ENCODE assay signal across 8 mouse cellular contexts in genomic region chr15:93397269-93397668, GRCm38 (mm10). TPM values are rescaled to one million over a fixed set of nuclear protein-coding genes. Genes with fewer than 3 reads are reported as not detected.
DNase-seq lines count a peak whose midpoint lies in the region; ATAC-seq and TF ChIP-seq lines count a peak whose summit lies in the region.

No protein-coding gene starts in this region.

- H3K27me3 ChIP-seq in heart, embryonic 15.5 days, result no peaks in the 10 kb centered on the region
- peaks cover 2% of the 10 kb centered on the region for H3K27me3 ChIP-seq in ES-Bruce4 (ENCODE audit: control insufficient read depth, insufficient read depth, low read length, poor library complexity, severe bottlenecking)
- no peaks in the 10 kb centered on the region for H3K27me3 ChIP-seq in forebrain, embryonic 11.5 days (ENCODE audit: control insufficient read depth, insufficient read depth, low read length)
- H3K27me3 ChIP-seq in liver, embryonic 14.5 days (ENCODE audit: control insufficient read depth, insufficient read depth, low read length), result no peaks in the 10 kb centered on the region

- H3K36me3 ChIP-seq in heart, embryonic 15.5 days, result peaks cover 9% of the 10 kb centered on the region
- no peaks in the 10 kb centered on the region; the same call in 1 of the 2 replicates for H3K36me3 ChIP-seq in ES-Bruce4 (ENCODE audit: control insufficient read depth, insufficient read depth, low read length, poor library complexity, severe bottlenecking)
- no peaks in the 10 kb centered on the region; the same call in 1 of the 2 replicates for H3K36me3 ChIP-seq in forebrain, embryonic 11.5 days (ENCODE audit: control insufficient read depth, insufficient read depth, low read length)
- H3K36me3 ChIP-seq in liver, embryonic 14.5 days (replicated peaks; ENCODE audit: control insufficient read depth, insufficient read depth, low read depth), result peaks cover 11% of the 10 kb centered on the region

- no peak for ATAC-seq in heart, embryonic 15.5 days (replicated peaks; ENCODE audit: insufficient number of reproducible peaks, insufficient read depth, low FRiP score, low read depth)
- ATAC-seq in forebrain, embryonic 11.5 days (replicated peaks; ENCODE audit: low FRiP score), result no peak
- no peak for ATAC-seq in liver, embryonic 14.5 days (ENCODE audit: insufficient read depth)
- no peak for ATAC-seq in CD4-positive, CD25-positive, alpha-beta regulatory T cell, adult 4 months
- ATAC-seq in megakaryocyte progenitor cell, adult 5-6 weeks (replicated peaks; ENCODE audit: poor library complexity), result no peak

- no peak for DNase-seq in heart, postnatal 25 days (ENCODE audit: low spot score)
- DNase-seq in forebrain, embryonic 11.5 days (ENCODE audit: low spot score), result no peak
- DNase-seq in liver, embryonic 14.5 days (ENCODE audit: low read depth in 3 of 3, low spot score in 3 of 3), result no peak
- DNase-seq in MN1 (ENCODE audit: low spot score), result no peak

- no peak overlapping the region for H3K27ac ChIP-seq in heart, embryonic 15.5 days
- H3K27ac ChIP-seq in ES-Bruce4 (ENCODE audit: insufficient read depth, low read length), result no peak overlapping the region
- H3K27ac ChIP-seq in forebrain, embryonic 11.5 days (ENCODE audit: low read depth, low read length), result no peak overlapping the region
- H3K27ac ChIP-seq in liver, embryonic 14.5 days, result no peak overlapping the region; the same call in 1 of the 2 replicates

- peak overlapping the region; percentile 80 for H3K4me2 ChIP-seq in heart, embryonic 15.5 days
- H3K4me2 ChIP-seq in forebrain, embryonic 11.5 days (ENCODE audit: low read depth, low read length, severe bottlenecking), result peak overlapping the region; percentile 67
- peak overlapping the region; percentile 82 for H3K4me2 ChIP-seq in liver, embryonic 14.5 days (ENCODE audit: low read depth)

- no peak for TF ChIP-seq CTCF in ES-Bruce4 (IDR thresholded peaks at IDR 0.05; ENCODE audit: low read depth, low read length)
- no peak for TF ChIP-seq CTCF in liver, embryonic 14.5 days (IDR thresholded peaks at IDR 0.05; ENCODE audit: low read depth)

- intact Hi-C loops in heart, postnatal 25 days (cut with DNase I), result no loop called here

- WGBS in heart, embryonic 15.5 days, result 3% methylated on average over 11 of the region's 11 CpGs
- WGBS in forebrain, embryonic 11.5 days, result 1% methylated on average over 11 of the region's 11 CpGs
- WGBS in liver, embryonic 14.5 days (ENCODE audit: insufficient replicate concordance), result 2% methylated on average over 11 of the region's 11 CpGs

- H3K4me1 ChIP-seq in heart, embryonic 15.5 days (replicated peaks), result peaks cover 28% of the 10 kb centered on the region
- no peaks in the 10 kb centered on the region for H3K4me1 ChIP-seq in ES-Bruce4 (ENCODE audit: control insufficient read depth, insufficient read depth, low read length)
- H3K4me1 ChIP-seq in forebrain, embryonic 11.5 days (replicated peaks; ENCODE audit: control insufficient read depth, insufficient read depth, low read length), result peaks cover 11% of the 10 kb centered on the region; the same call in 1 of the 2 replicates
- peaks cover 18 to 19% of the 10 kb centered on the region in 2 experiments for H3K4me1 ChIP-seq in liver, embryonic 14.5 days (replicated peaks; ENCODE audit: control insufficient read depth in 2 of 2, insufficient read depth in 2 of 2, low read length in 1 of 2)

- no peak for TF ChIP-seq POLR2A in ES-Bruce4 (IDR thresholded peaks at IDR 0.05; ENCODE audit: insufficient read depth, low read length)

- H3K9ac ChIP-seq in heart, embryonic 15.5 days, result peak overlapping the region; percentile 98
- peak overlapping the region; percentile 95; the same call in 1 of the 2 replicates for H3K9ac ChIP-seq in ES-Bruce4 (ENCODE audit: low read depth, poor library complexity, severe bottlenecking)
- H3K9ac ChIP-seq in forebrain, embryonic 11.5 days (ENCODE audit: low read length), result peak overlapping the region; percentile 91
- peak overlapping the region; percentile 97 for H3K9ac ChIP-seq in liver, embryonic 14.5 days (replicated peaks)

- H3K4me3 ChIP-seq in heart, embryonic 15.5 days, result peak overlapping the region; percentile 100
- H3K4me3 ChIP-seq in ES-Bruce4 (ENCODE audit: low read depth, low read length), result peak overlapping the region; percentile 97; the same call in 1 of the 2 replicates
- H3K4me3 ChIP-seq in forebrain, embryonic 11.5 days (ENCODE audit: low read depth, low read length), result peak overlapping the region; percentile 96
- peak overlapping the region; percentile 95 to 98 for H3K4me3 ChIP-seq in liver, embryonic 14.5 days (ENCODE audit: insufficient read depth in 1 of 2, low read depth in 2 of 2, low read length in 2 of 2)

- no peaks in the 10 kb centered on the region for H3K9me3 ChIP-seq in heart, embryonic 15.5 days (replicated peaks)
- no peaks in the 10 kb centered on the region for H3K9me3 ChIP-seq in ES-Bruce4 (replicated peaks; ENCODE audit: control insufficient read depth, insufficient read depth, low read length, poor library complexity, severe bottlenecking)
- H3K9me3 ChIP-seq in forebrain, embryonic 11.5 days (ENCODE audit: control insufficient read depth, low read length), result no peaks in the 10 kb centered on the region
- H3K9me3 ChIP-seq in liver, embryonic 14.5 days (ENCODE audit: control insufficient read depth, low read length), result no peaks in the 10 kb centered on the region

- no peak for TF ChIP-seq EP300 in ES-Bruce4 (IDR thresholded peaks at IDR 0.05; ENCODE audit: insufficient read depth, low read depth, low read length)
- TF ChIP-seq EP300 in liver, embryonic 14.5 days (IDR thresholded peaks at IDR 0.05; ENCODE audit: low read depth), result no peak

RNA-seq across cellular contexts. Expression of gene Zcrb1, which starts 0.9 kb away (rescaled TPM):
- 99.7 and 115 TPM in 2 replicates for polyA plus RNA-seq in heart, embryonic 15.5 days (2015; fragmentation: Nextera tagmentation; extraction: Ambion mirVana)
- total RNA-seq in heart, postnatal 25 days (2021), result 10 to 100 TPM; 85.7 to 87.2 TPM
- 91.6 and 109 TPM in 2 replicates for polyA plus RNA-seq in ES-Bruce4 (2011; ENCODE audit: insufficient read depth, insufficient read length, low read depth, missing spikeins)
- 154 and 167 TPM in 2 replicates for polyA plus RNA-seq in forebrain, embryonic 11.5 days (2014; fragmentation: Nextera tagmentation; extraction: Ambion mirVana)
- polyA plus RNA-seq in liver, embryonic 14.5 days (2012; rRNA removed), result 21.5 and 44.0 TPM in 2 replicates
- polyA plus RNA-seq in liver, embryonic 14.5 days (2014; fragmentation: Nextera tagmentation; extraction: Ambion mirVana), result 64.0 and 65.4 TPM in 2 replicates
- 100 to 1,000 TPM in 1 of 2 experiments, 10 to 100 TPM in 1; 68.5 to 104 TPM for polyA plus RNA-seq in CD4-positive, CD25-positive, alpha-beta regulatory T cell, adult 4 months (2017; shearing (Covaris generic))
- 118 and 134 TPM in 2 replicates for total RNA-seq in megakaryocyte progenitor cell, adult 5-6 weeks (2015)
- 88.5 and 98.3 TPM in 2 replicates for total RNA-seq in megakaryocyte progenitor cell, adult 5-6 weeks (2017)

RNA-seq across cellular contexts. Expression of gene Pphln1, which starts 0.9 kb away (rescaled TPM):
- polyA plus RNA-seq in heart, embryonic 15.5 days (2015; fragmentation: Nextera tagmentation; extraction: Ambion mirVana), result 31.9 and 35.3 TPM in 2 replicates
- 10 to 100 TPM; 19.2 to 22.0 TPM for total RNA-seq in heart, postnatal 25 days (2021)
- 62.3 and 65.8 TPM in 2 replicates for polyA plus RNA-seq in ES-Bruce4 (2011; ENCODE audit: insufficient read depth, insufficient read length, low read depth, missing spikeins)
- polyA plus RNA-seq in forebrain, embryonic 11.5 days (2014; fragmentation: Nextera tagmentation; extraction: Ambion mirVana), result 71.5 and 79.9 TPM in 2 replicates
- 8.2 and 9.6 TPM in 2 replicates for polyA plus RNA-seq in liver, embryonic 14.5 days (2012; rRNA removed)
- 9.7 and 10.1 TPM in 2 replicates for polyA plus RNA-seq in liver, embryonic 14.5 days (2014; fragmentation: Nextera tagmentation; extraction: Ambion mirVana)
- polyA plus RNA-seq in CD4-positive, CD25-positive, alpha-beta regulatory T cell, adult 4 months (2017; shearing (Covaris generic)), result 10 to 100 TPM; 27.0 to 43.3 TPM
- 77.9 and 90.0 TPM in 2 replicates for total RNA-seq in megakaryocyte progenitor cell, adult 5-6 weeks (2015)
- 47.8 and 51.6 TPM in 2 replicates for total RNA-seq in megakaryocyte progenitor cell, adult 5-6 weeks (2017)
